Mouse (Mus musculus) left cerebral cortex, adult 11 months (tissue): ENCODE measurements at regions not wholly inside any gene's neighbourhood (a gene's known extent, or its start where the extent isn't known, plus 50 kb on each side); places are given as distances from the start of the nearest gene placed in this dataset.

Source experiments
- DNase-seq: peaks from one replicate; pipeline ENCODE4 v3.0.0; 2022; ENCODE audit warnings: low spot score

DNA sequence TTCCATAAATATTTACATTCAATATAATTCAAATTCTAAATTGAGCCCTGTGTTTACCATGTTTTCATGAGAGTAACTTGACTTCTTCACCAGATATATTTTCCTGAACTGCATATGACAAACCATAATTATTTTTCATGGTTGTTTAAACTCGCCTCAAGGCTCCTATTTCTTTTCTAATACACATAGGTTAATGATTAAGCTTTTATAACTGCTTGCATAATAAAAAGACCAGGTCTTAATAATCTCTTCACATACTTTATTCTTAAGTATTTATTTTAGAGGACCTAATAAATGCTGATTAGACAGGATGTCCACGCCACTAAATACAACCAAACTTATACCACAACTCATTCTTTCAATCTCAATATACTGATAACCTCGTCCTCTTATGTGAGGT is 86.1 kb upstream of the Gnpda2 start:
- DNase-seq = no peak

DNA sequence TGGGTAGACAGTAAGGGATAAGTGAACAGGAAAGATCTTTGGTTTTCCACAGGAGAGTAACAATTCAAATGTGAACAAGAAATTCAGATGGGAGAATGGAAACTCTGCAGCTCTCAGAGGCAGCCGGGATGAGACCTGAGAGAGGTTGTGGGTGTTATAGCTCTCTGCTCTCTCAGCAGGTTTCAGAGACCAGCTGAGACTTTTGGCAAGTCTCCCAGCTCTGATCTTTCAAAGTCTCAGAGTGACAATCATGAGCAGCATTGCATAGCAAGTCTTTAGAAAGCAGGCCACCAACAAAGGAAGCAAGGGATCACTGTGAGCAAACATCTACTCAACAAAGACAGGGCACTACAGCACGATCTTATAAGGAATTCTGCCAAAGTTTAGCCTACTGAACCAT is 73.4 kb upstream of the Gnpda2 start:
- DNase-seq = peak; percentile 13

DNA sequence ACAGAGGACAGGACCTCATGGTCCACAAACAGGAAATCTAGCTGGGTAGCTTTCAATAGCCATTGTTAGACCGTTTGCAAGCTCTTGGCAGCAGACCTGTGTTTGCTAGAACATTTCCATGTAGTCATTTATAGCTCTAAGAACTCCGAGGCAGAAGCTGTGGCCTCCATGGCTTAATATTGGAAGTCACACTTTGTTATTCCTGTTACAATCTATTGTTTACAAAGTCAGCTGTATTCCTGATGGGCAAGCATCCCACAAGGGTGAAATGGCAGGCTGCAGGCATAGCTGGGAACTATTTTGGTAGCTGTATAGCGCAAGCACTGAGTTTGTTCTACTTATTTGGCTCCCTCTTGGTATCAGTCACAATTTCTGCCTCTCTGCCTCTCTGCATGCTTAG is 71.8 kb upstream of the Gnpda2 start:
- DNase-seq = no peak
